Mouse (Mus musculus) gonadal fat pad, adult 2 months (tissue): ENCODE measurements around the gene Cdc42se2. TPM values are rescaled to one million over a fixed set of nuclear protein-coding genes. Genes with fewer than 3 reads are reported as not detected.

ENCODE experiments used
- DNase-seq: peaks from one replicate; pipeline ENCODE4 v3.0.0-alpha.2; 2012; ENCODE audit warnings: low read depth
- polyA plus RNA-seq: library from polyadenylated mRNA; depleted of rRNA; stranded (reverse); fragments of >200 nt; gene quantifications from 2 replicates; pipeline ENCODE4 v1.2.3, GENCODE M21; 2012

Gene Cdc42se2
- polyA plus RNA-seq, 1 experiment, result 77.5 TPM

GRCm38 (mm10) chr11:54793173-54793572, 5.7 kb upstream of the Cdc42se2 start:
- DNase-seq, result no peak

DNA sequence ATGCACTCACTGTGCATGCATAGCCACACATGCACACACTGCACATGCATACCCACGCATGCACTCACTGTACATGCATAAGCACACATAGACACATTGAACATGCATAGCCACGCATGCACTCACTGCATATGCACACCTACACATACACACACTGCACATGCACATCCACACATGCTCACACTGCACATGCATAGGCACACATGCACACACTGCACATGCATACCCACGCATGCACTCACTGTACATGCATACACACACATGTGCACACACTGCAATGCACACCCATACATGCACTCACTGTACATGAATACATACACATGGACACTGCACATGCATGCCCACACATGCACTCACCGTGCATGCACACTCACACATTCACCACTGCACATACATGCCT, 4.0 kb upstream of the Cdc42se2 start:
- DNase-seq, result no peak

GRCm38 (mm10) chr11:54786858-54787487, 502 bp downstream of the Cdc42se2 start:
- no peak for DNase-seq

- DNase-seq, result no peak
Measured at GRCm38 (mm10) chr11:54785566-54785965, 1.9 kb downstream of the Cdc42se2 start.

DNA sequence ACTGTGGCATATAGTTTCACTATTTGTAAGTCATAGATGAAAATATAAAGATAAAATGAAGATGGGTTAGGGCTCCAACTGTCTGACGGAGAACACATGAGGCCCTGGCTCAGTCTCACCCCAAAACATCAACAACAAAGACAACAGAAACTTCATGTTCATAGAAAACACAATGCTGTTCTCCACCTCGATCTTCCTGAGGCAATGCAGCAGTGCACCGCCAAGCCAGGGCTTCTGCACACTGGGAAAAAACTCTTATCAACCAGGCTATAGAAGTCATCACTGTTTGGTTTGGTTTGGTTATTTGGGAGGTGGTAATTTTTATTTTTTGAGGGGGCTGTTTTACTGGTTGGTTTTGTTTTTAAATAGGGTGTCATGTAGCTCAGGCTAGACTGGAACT, 3.0 kb downstream of the Cdc42se2 start:
- DNase-seq, result no peak

DNA sequence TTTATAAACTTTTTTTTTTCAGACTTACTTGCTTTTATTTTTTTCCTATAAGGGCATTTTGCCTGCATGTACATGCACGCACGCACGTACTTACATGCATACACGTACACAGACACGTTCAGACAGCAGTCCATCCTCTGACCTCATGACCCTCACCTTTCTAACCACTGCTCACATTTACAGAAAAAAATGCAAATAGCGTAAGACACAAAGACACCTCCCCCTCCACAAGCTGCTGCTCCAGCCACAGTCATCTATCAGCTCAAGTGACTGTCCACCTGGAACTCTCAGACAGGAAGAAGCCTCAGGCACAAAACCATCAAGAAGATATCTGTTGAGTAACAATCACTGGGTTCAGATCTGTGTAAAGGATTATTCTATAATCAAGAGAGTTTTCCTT, 5.2 kb downstream of the Cdc42se2 start:
- no peak for DNase-seq

- DNase-seq, result no peak
Measured at GRCm38 (mm10) chr11:54779946-54780345, 7.5 kb downstream of the Cdc42se2 start.

GRCm38 (mm10) chr11:54778131-54778844, 9.2 kb downstream of the Cdc42se2 start:
- DNase-seq, result no peak

GRCm38 (mm10) chr11:54777387-54778130, 9.9 kb downstream of the Cdc42se2 start:
- DNase-seq, result no peak

DNA sequence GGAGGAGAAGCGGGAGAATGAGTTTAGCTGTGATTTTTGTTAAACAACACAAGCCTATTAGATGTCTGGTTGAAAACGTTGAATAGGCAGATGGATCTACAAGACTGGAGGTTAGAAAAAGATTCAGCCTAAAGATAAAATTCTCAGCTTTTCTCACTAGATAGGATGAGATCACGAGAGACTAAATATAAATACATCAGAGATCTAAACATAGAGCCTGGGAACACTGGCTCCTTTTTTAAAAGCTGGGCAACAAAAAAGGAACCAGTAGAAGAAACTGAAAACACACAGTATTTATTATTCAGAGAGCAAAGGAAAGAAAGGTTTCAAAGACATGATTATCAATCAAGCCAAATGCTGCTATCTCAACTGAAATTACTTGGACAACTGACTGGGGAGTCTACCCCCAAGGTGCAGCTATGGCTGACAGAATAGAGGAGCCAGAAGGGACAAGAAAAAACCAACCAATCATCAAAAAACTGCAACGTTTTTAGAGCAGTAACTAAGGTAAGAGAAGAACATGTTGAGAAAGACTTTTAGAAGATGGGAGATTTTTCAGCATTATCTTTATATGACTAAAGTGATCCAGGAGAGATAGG, 10.6 kb downstream of the Cdc42se2 start:
- DNase-seq, result no peak

GRCm38 (mm10) chr11:54776367-54776701, 11.1 kb downstream of the Cdc42se2 start:
- DNase-seq, result no peak

- DNase-seq, result no peak
Measured at GRCm38 (mm10) chr11:54775628-54776366, 11.7 kb downstream of the Cdc42se2 start.

- no peak for DNase-seq
Measured at GRCm38 (mm10) chr11:54774282-54775078, 13.0 kb downstream of the Cdc42se2 start.

DNA sequence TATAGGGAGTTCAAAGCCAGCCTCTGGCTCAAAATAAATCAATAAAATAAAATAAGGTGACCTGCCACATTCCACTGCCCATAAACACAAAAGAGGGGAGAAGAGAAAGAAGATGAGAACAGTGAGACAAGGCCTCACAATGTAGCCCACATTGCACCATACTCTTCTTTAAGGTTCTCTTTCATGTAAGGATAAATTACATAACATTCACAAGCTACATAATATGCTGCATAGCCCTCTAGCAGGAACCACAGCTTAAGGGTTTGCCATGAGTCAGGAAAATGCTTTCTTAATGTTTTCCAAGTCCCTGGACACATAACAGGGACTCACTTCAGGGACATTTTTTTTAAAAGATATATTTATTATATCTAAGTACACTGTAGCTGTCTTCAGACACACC, 15.9 kb downstream of the Cdc42se2 start:
- no peak for DNase-seq

DNA sequence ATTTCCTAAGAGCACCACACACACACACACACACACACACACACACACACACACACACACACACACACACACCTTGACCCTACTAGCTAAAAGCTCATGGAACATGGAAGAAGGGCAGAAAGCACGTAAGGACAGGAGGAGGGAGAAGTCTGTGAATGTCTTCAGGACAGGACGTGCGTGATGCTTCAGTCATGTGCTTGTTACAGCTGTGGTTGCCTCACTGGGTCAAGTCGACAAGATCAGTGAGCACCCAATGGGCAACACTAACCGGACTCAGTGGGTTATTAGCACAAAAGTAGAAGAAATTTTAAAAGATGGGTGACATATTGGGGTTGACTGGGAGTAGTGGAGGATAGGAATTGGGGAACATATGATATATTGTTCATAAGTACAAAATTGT, 17.6 kb downstream of the Cdc42se2 start:
- DNase-seq, result no peak

GRCm38 (mm10) chr11:54768116-54768690, 19.3 kb downstream of the Cdc42se2 start:
- no peak for DNase-seq

DNA sequence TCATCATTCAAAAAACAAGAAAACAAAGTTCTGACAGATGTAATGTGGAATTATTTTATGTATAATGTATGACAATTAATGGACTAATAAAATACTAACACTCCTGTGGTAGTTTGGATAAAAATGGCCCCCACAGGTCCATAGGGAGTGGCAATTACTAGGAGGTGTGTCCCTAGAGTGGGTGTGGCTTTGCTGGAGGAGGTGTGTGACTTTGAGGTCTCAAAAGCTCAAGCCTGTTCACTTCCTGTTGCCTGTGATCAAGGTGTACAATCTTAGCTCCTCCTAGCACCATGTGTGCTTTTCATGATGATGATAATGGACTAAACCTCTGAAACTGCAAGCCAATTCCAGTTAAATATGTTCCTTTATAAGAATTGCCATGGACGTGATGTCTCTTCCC, 22.7 kb downstream of the Cdc42se2 start:
- DNase-seq, result no peak

DNA sequence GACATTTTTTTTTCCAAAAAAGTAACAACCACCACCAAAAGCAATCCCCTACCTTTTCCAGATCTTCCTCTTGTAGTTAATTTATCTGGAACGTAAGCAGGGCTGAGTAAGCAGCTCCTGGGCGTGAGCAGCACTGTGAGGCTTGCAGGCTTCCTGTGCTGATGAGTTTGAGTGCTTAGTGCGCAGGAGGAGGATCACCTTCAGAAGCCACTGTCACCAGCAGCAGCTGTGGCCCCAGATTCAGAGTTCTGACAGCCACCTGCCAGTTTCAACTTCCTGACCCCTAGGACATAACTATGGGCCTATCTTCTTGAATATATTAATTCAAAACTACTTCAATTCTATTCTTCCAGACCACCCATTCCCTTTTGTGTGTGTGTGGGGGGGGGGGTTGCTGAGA, 23.4 kb downstream of the Cdc42se2 start:
- DNase-seq, result no peak

DNA sequence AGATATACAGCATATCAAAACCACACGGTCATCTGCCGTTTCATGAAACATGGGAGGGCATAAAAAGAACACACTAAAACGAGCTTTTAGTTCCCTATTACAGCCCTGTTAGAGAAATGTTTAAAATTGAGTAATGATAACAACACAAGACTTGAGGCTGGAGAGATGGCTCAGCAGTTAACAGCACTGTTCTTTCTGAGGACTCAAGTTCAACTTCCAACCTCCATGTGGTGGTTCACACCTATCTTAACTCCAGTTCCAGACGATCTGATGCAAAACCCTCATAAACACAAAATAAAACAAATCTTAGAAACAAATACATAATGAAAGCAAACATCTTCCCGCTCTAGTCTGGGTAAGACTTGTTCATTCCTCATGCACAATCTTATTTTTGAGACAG, 24.7 kb downstream of the Cdc42se2 start:
- DNase-seq, result no peak

- DNase-seq, result no peak
Measured at GRCm38 (mm10) chr11:54757993-54758392, 29.5 kb downstream of the Cdc42se2 start.
